In genomic region chr11:20262628-20263380, GRCm38 (mm10) we compare ENCODE assay signal across 10 mouse cellular contexts. TPM values are rescaled to one million over a fixed set of nuclear protein-coding genes. Genes with fewer than 3 reads are reported as not detected.
A peak's percentile ranks its signal among the peaks of the same experiment; 100 is the strongest.
DNase-seq lines count a peak whose midpoint lies in the region; ATAC-seq and TF ChIP-seq lines count a peak whose summit lies in the region.
"Had no signal": no experiment of that assay in that cellular context is flagged by ENCODE, and none has a peak within 500 bp of the region (broad histone marks: within the 10 kb centered on the region; RNA-seq: fewer than 3 reads in every experiment).

No protein-coding gene starts in this region.

- H3K4me2 ChIP-seq in kidney, embryonic 15.5 days: no peak overlapping the region

- no peak overlapping the region for H3K4me3 ChIP-seq in kidney, embryonic 15.5 days (replicated peaks)
- H3K4me3 ChIP-seq in E14TG2a.4 (replicated peaks; ENCODE audit: low read length): no peak overlapping the region
- H3K4me3 ChIP-seq: megakaryocyte, embryonic 14.5 days had no signal

- no peaks in the 10 kb centered on the region for H3K36me3 ChIP-seq in kidney, embryonic 15.5 days
- no peaks in the 10 kb centered on the region for H3K36me3 ChIP-seq in E14TG2a.4 (ENCODE audit: insufficient read depth, low read length)

- peak; percentile 25; the same call in 1 of the 2 replicates for TF ChIP-seq CTCF in E14TG2a.4 (conservative IDR thresholded peaks at IDR 0.05; ENCODE audit: low read length)

- no peak overlapping the region for H3K9ac ChIP-seq in kidney, embryonic 15.5 days

- H3K9me3 ChIP-seq in kidney, embryonic 15.5 days (replicated peaks): no peaks in the 10 kb centered on the region
- H3K9me3 ChIP-seq in E14TG2a.4 (ENCODE audit: low read length): peaks cover 9% of the 10 kb centered on the region
- H3K9me3 ChIP-seq: megakaryocyte, embryonic 14.5 days had no signal

- ATAC-seq in kidney, embryonic 15.5 days (replicated peaks; ENCODE audit: low FRiP score): no peak
- peak; percentile 65 for ATAC-seq in activated CD4-positive, CD25-positive, alpha-beta regulatory T cell, adult 4 months
- peak; percentile 68; the same call in 1 of the 2 replicates for ATAC-seq in megakaryocyte-erythroid progenitor cell, adult 5-6 weeks (replicated peaks; ENCODE audit: low FRiP score, low TSS enrichment, poor library complexity, severe bottlenecking)

- H3K27ac ChIP-seq in kidney, embryonic 15.5 days: no peak overlapping the region

- 64% methylated on average over 8 of the region's 8 CpGs for WGBS in kidney, embryonic 15.5 days

- H3K4me1 ChIP-seq in kidney, embryonic 15.5 days: no peaks in the 10 kb centered on the region
- H3K4me1 ChIP-seq in E14TG2a.4 (replicated peaks; ENCODE audit: low read depth, low read length): no peaks in the 10 kb centered on the region

- no peaks in the 10 kb centered on the region for H3K27me3 ChIP-seq in kidney, embryonic 15.5 days
- no peaks in the 10 kb centered on the region for H3K27me3 ChIP-seq in E14TG2a.4 (ENCODE audit: insufficient read depth, low read length)
- H3K27me3 ChIP-seq: megakaryocyte, embryonic 14.5 days had no signal

- peak; percentile 28 for DNase-seq in kidney, postnatal 14 days
- no peak for DNase-seq in right cerebral cortex, postnatal 10 days (ENCODE audit: low spot score in 2 of 2)
- no peak for DNase-seq in ovary, postnatal 10 days (ENCODE audit: low spot score)
- DNase-seq: cerebellum, adult 11 months; heart, postnatal 4 days had no signal

RNA-seq across cellular contexts. Expression of gene Cep68, which starts 13.6 kb away (rescaled TPM):
- polyA plus RNA-seq in kidney, embryonic 15.5 days (2015; fragmentation: Nextera tagmentation; extraction: Ambion mirVana): 35.0 and 38.6 TPM in 2 replicates
- 10 to 100 TPM in 1 of 2 experiments, 1 to 10 TPM in 1; 9.4 to 11.2 TPM for polyA plus RNA-seq in activated CD4-positive, CD25-positive, alpha-beta regulatory T cell, adult 4 months (2017; shearing (Covaris generic))
- 22.6 and 22.7 TPM in 2 replicates for total RNA-seq in megakaryocyte-erythroid progenitor cell, adult 5-6 weeks (2014; fragmentation: Nextera tagmentation)
- 24.9 and 25.7 TPM in 2 replicates for total RNA-seq in megakaryocyte-erythroid progenitor cell, adult 5-6 weeks (2017)
